Mouse (Mus musculus) bone marrow macrophage, adult 2 months (primary cell): ENCODE measurements around the gene Aatk.

ENCODE experiments used
- CTCF ChIP-seq: IDR thresholded peaks from 2 replicates; pipeline ENCODE4 v1.5.1; 2012; ENCODE audit warnings: low read depth, mild to moderate bottlenecking, low read length, moderate library complexity
- POLR2A ChIP-seq: IDR thresholded peaks from 2 replicates; pipeline ENCODE4 v1.6.1; 2012; ENCODE audit warnings: mild to moderate bottlenecking, low read depth, low read length, borderline replicate concordance

DNA sequence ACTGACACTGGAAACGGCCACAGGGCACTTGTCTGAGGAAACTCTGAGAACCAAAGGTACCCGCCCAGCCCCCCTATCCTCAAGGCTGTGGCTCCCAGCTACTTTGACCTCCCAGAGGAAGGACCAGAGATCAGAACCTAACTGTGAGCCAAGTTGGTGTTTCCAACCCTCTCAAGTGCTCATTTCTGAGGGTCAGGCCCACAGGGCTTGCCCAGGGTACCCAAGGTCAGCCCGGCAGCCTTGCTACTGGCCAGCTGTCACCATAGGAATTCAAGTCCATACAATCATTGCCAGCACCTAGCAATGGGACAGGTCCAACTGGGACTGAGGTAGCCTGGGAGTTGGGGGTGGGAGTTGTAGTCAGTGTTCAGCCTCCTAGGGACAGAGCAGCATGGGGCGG lies 43.7 kb upstream of the Aatk start:
- TF ChIP-seq CTCF (no peak), POLR2A (no peak)
